Mouse (Mus musculus) small intestine, adult 2 months (tissue): ENCODE results near the gene Necab3. TPM values are rescaled to one million over a fixed set of nuclear protein-coding genes. Genes with fewer than 3 reads are reported as not detected.
A peak's percentile ranks its signal among the peaks of the same experiment; 100 is the strongest.

Source experiments
- H3K27ac ChIP-seq: fragments of 200-500 bp; 2 replicates; pipeline ENCODE4 v1.5.1; 2012; ENCODE audit warnings: low read depth, low read length, control low read depth, inconsistent platforms; ENCODE audit not compliant: insufficient read depth
- H3K27me3 ChIP-seq: fragments of 200-500 bp; 2 replicates; pipeline ENCODE4 v1.6.1; 2012; ENCODE audit warnings: mild to moderate bottlenecking, moderate library complexity, low read length, inconsistent platforms; ENCODE audit not compliant: control insufficient read depth, insufficient read depth
- H3K36me3 ChIP-seq: fragments of 200-500 bp; 2 replicates; pipeline ENCODE4 v1.6.1; 2012; ENCODE audit warnings: mild to moderate bottlenecking, low read length, control low read depth, inconsistent platforms; ENCODE audit not compliant: control insufficient read depth, insufficient read depth
- H3K4me1 ChIP-seq: fragments of 200-500 bp; 2 replicates; pipeline ENCODE4 v1.6.1; 2012; ENCODE audit warnings: low read length, inconsistent platforms, mixed read lengths; ENCODE audit not compliant: control insufficient read depth, insufficient read depth, insufficient read length
- H3K4me3 ChIP-seq: fragments of 200-500 bp; 2 replicates; pipeline ENCODE4 v1.5.1; 2012; ENCODE audit warnings: low read depth, mild to moderate bottlenecking, control low read depth, inconsistent platforms, low read length, moderate library complexity
- CTCF ChIP-seq: fragments of 200-500 bp; IDR thresholded peaks from 2 replicates; pipeline ENCODE4 v1.5.1; 2012; ENCODE audit warnings: low read depth, mild to moderate bottlenecking, control low read depth, inconsistent platforms, low read length, moderate library complexity, mixed read lengths; ENCODE audit not compliant: insufficient replicate concordance, insufficient read length; ENCODE audit errors: extremely low read depth
- POLR2A ChIP-seq: fragments of 200-500 bp; IDR thresholded peaks from 2 replicates; pipeline ENCODE4 v1.6.1; 2012; ENCODE audit warnings: low read depth, mild to moderate bottlenecking, control low read depth, inconsistent platforms, low read length, moderate library complexity
- WGBS: fragments of 180-500 bp; shearing (Covaris S2); methylation state at CpG from one replicate; pipeline ENCODE4 v1.1.7; 2018; 5-methylcytosine and 5-hydroxymethylcytosine counted together
- polyA plus RNA-seq: library from polyadenylated mRNA; depleted of rRNA; stranded (reverse); fragments of >200 nt; gene quantifications from 2 replicates; pipeline ENCODE4 v1.2.3, GENCODE M21; 2012

The Necab3 gene
- polyA plus RNA-seq, 1 experiment: 0.24 TPM

- peaks cover 15% of the 10 kb centered on the region; the same call in 1 of the 2 replicates for H3K27me3 ChIP-seq
- TF ChIP-seq CTCF (no peak), POLR2A (no peak)
- no peaks in the 10 kb centered on the region for H3K36me3 ChIP-seq
- WGBS: 85% methylated on average over 4 of the region's 4 CpGs
- H3K4me3 ChIP-seq: peak within 1 kb of the TSS; percentile 34
- no peak within 1 kb of the TSS for H3K27ac ChIP-seq
- peaks cover 20% of the 10 kb centered on the region for H3K4me1 ChIP-seq
Measured at GRCm38 (mm10) chr2:154551476-154551875, 7.2 kb downstream of the Necab3 start, which contains the start of gene Actl10. Gene Actl10 (plus strand): TSS chr2:154551776.

GRCm38 (mm10) chr2:154550937-154551336 lies 7.8 kb downstream of the Necab3 start:
- 66% methylated on average over 2 of the region's 2 CpGs for WGBS
- Histone ChIP-seq H3K27ac (no peak overlapping the region), H3K4me3 (no peak overlapping the region), H3K27me3 (peaks cover 15% of the 10 kb centered on the region; the same call in 1 of the 2 replicates), H3K36me3 (no peaks in the 10 kb centered on the region), H3K4me1 (peaks cover 20% of the 10 kb centered on the region)
- TF ChIP-seq POLR2A: no peak
- no peak for TF ChIP-seq CTCF

- no peak overlapping the region for H3K27ac ChIP-seq
- no peak for TF ChIP-seq CTCF
- no peak for TF ChIP-seq POLR2A
- no peaks in the 10 kb centered on the region for H3K36me3 ChIP-seq
- peaks cover 20% of the 10 kb centered on the region for H3K4me1 ChIP-seq
- peak overlapping the region; percentile 49; the same call in 1 of the 2 replicates for H3K4me3 ChIP-seq
- H3K27me3 ChIP-seq: peaks cover 15% of the 10 kb centered on the region; the same call in 1 of the 2 replicates
- WGBS: 14% methylated on average over 20 of the region's 20 CpGs
Measured at GRCm38 (mm10) chr2:154549886-154550189, 8.9 kb downstream of the Necab3 start.

GRCm38 (mm10) chr2:154549127-154549885 lies 9.4 kb downstream of the Necab3 start:
- Histone ChIP-seq H3K27ac (no peak overlapping the region), H3K4me3 (peak overlapping the region; percentile 49), H3K4me1 (peaks cover 20% of the 10 kb centered on the region), H3K36me3 (no peaks in the 10 kb centered on the region), H3K27me3 (peaks cover 15% of the 10 kb centered on the region; the same call in 1 of the 2 replicates)
- no peak for TF ChIP-seq CTCF
- TF ChIP-seq POLR2A: no peak
- 6% methylated on average over 48 of the region's 48 CpGs for WGBS

GRCm38 (mm10) chr2:154548688-154549087 lies 10.0 kb downstream of the Necab3 start:
- H3K4me1 ChIP-seq: peaks cover 20% of the 10 kb centered on the region
- no peak overlapping the region for H3K4me3 ChIP-seq
- WGBS: 63% methylated on average over 3 of the region's 3 CpGs
- H3K36me3 ChIP-seq: no peaks in the 10 kb centered on the region
- H3K27me3 ChIP-seq: peaks cover 15% of the 10 kb centered on the region; the same call in 1 of the 2 replicates
- no peak overlapping the region for H3K27ac ChIP-seq
- TF ChIP-seq POLR2A (no peak), CTCF (no peak)

- no peak for TF ChIP-seq POLR2A
- TF ChIP-seq CTCF: no peak
- Histone ChIP-seq H3K4me1 (peaks cover 9% of the 10 kb centered on the region), H3K27me3 (peaks cover 15% of the 10 kb centered on the region; the same call in 1 of the 2 replicates), H3K27ac (no peak within 1 kb of the TSS), H3K4me3 (no peak within 1 kb of the TSS), H3K36me3 (no peaks in the 10 kb centered on the region)
- WGBS: 95% methylated on average over 10 of the region's 10 CpGs
Measured at GRCm38 (mm10) chr2:154546711-154547110, 12.0 kb downstream of the Necab3 start, which contains the start of gene 1700003F12Rik. Gene 1700003F12Rik (plus strand): TSS chr2:154547085.

GRCm38 (mm10) chr2:154543567-154544347 lies 14.9 kb downstream of the Necab3 start:
- Histone ChIP-seq H3K27me3 (no peaks in the 10 kb centered on the region), H3K4me3 (no peak overlapping the region), H3K27ac (no peak overlapping the region), H3K36me3 (no peaks in the 10 kb centered on the region), H3K4me1 (no peaks in the 10 kb centered on the region)
- WGBS: 88% methylated on average over 9 of the region's 9 CpGs
- TF ChIP-seq CTCF: no peak
- TF ChIP-seq POLR2A: no peak
